Mouse (Mus musculus) kidney, embryonic 14.5 days (tissue): ENCODE results near the gene Smarcb1. TPM values are rescaled to one million over a fixed set of nuclear protein-coding genes. Genes with fewer than 3 reads are reported as not detected.
A peak's percentile ranks its signal among the peaks of the same experiment; 100 is the strongest.
"Not testable (repeated sequence)": the region's sequence is repeated elsewhere in the genome, so short reads cannot be mapped to it uniquely, and the experiment has no call there.

Experiments
- ATAC-seq: fragments of 200-750 bp; cut with Nextera tagmentation; 2 replicates; pipeline ENCODE4 v1.8.0; 2017; ENCODE audit warnings: moderate number of reproducible peaks, mild to moderate bottlenecking, moderate TSS enrichment, moderate library complexity; ENCODE audit not compliant: low FRiP score, low TSS enrichment
- H3K27ac ChIP-seq: fragments of 300-500 bp; sonication (generic); 2 replicates; pipeline ENCODE4 v1.5.1; 2014; ENCODE audit warnings: low read depth, mild to moderate bottlenecking, low read length, moderate library complexity, mixed read lengths
- H3K27me3 ChIP-seq: fragments of 300-500 bp; sonication (generic); 2 replicates; pipeline ENCODE4 v1.6.1; 2014; ENCODE audit warnings: mild to moderate bottlenecking, low read length; ENCODE audit not compliant: control insufficient read depth, insufficient read depth
- H3K36me3 ChIP-seq: fragments of 300-500 bp; sonication (generic); 2 replicates; pipeline ENCODE4 v1.6.1; 2014; ENCODE audit warnings: low read length, mixed read lengths; ENCODE audit not compliant: control insufficient read depth, insufficient read depth
- H3K4me1 ChIP-seq: fragments of 300-500 bp; sonication (generic); 2 replicates; pipeline ENCODE4 v1.6.1; 2014; ENCODE audit warnings: low read length, mixed read lengths; ENCODE audit not compliant: control insufficient read depth, insufficient read depth
- H3K4me2 ChIP-seq: fragments of 300-500 bp; sonication (generic); replicated peaks from 2 replicates; pipeline ENCODE4 v1.6.1; 2014; ENCODE audit warnings: low read depth, mild to moderate bottlenecking, low read length
- H3K4me3 ChIP-seq: fragments of 300-500 bp; sonication (generic); 2 replicates; pipeline ENCODE4 v1.5.1; 2014; ENCODE audit warnings: mild to moderate bottlenecking, low read length
- H3K9ac ChIP-seq: fragments of 300-500 bp; sonication (generic); 2 replicates; pipeline ENCODE4 v1.6.1; 2014; ENCODE audit warnings: low read depth, mild to moderate bottlenecking, low read length, moderate library complexity
- H3K9me3 ChIP-seq: fragments of 300-500 bp; sonication (generic); 2 replicates; pipeline ENCODE4 v1.6.1; 2016; ENCODE audit warnings: low read length; ENCODE audit not compliant: control insufficient read depth
- WGBS: fragments of 180-500 bp; shearing (Covaris S2); extraction: QIAGEN DNeasy Blood & Tissue Kit; methylation state at CpG from one replicate; pipeline ENCODE4 v1.1.7; 2014; 5-methylcytosine and 5-hydroxymethylcytosine counted together
- polyA plus RNA-seq: library from polyadenylated mRNA; unstranded; fragments of >200 nt; fragmentation: Nextera tagmentation; extraction: Ambion mirVana; gene quantifications from 2 replicates; pipeline ENCODE4 v1.2.1, GENCODE M21; 2014

Gene Smarcb1
- polyA plus RNA-seq, 1 experiment from 2014 or later, result 238 TPM

DNA sequence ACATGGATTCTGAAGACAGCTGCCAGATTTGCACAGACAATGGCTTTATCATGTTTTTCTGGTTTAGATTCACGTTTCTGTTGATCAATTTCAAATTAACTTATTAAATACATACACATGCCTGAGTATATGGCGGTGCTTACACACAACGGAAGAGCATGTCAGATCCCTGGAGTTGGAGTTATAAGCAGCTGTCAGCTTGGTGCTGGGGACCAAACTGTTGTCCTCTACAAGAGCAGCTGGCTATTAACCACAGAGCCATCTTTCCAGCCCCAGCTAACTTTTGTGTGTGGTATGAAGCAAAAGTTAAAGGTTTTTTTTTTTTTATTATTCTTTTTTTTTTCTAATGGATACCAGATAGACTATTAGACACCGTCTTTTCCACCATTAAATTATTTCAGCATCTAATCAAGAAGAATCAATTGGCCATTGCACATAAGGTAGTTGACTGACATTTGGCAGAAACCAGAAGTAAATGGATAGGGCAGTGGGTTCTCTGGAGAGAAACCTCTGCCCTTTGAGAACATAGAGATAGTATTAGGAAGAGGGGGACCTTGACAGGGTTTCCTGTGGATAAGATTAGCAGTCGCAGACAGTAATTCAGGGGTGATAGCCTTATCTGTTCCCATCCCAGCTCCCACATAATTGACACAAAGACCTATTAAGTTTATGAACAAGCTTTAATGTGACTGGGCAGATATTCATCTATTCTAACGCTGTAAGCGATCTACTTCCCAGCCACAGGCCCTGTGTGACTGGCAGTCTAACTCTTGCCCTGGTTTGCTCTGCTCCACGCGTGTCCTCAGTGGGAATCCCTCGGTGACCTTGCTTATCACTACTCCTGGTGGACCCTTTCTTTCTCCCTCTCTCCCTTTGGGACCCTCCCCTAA, 49.1 kb downstream of the Smarcb1 start:
- peak overlapping the region; percentile 30 for H3K4me3 ChIP-seq
- H3K36me3 ChIP-seq, result no peaks in the 10 kb centered on the region
- H3K4me1 ChIP-seq, result peaks cover 9% of the 10 kb centered on the region
- no peaks in the 10 kb centered on the region for H3K27me3 ChIP-seq
- no peak overlapping the region for H3K27ac ChIP-seq
- H3K9ac ChIP-seq, result peak overlapping the region; percentile 50; the same call in 1 of the 2 replicates
- no peaks in the 10 kb centered on the region for H3K9me3 ChIP-seq
- 38% methylated on average over 10 of the region's 10 CpGs for WGBS
- peak; percentile 16; the same call in 1 of the 2 replicates for ATAC-seq
- H3K4me2 ChIP-seq, result peak overlapping the region; percentile 65

DNA sequence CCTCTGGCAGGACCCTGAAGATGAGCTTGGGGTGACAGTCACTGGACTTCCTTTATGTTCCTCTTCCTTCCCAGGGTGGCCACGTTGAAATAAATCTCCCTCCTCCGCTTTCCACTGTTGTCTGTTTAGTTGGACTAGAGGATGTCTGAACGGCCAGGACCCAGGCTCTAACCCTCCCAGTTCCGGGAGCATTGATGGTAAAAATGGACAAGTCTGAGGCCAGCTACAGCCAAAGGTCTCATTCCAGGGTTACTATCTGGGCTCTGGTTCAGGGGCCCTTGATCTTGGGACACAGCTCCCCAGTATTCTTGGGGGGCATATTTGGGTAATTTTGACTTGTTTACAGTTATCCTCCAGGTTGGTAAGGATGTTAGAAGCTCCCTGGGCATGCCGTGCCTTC, 59.8 kb downstream of the Smarcb1 start:
- Histone ChIP-seq H3K4me2 (no peak overlapping the region), H3K27me3 (no peaks in the 10 kb centered on the region), H3K27ac (no peak overlapping the region), H3K9ac (no peak overlapping the region), H3K4me1 (peaks cover 18% of the 10 kb centered on the region; the same call in 1 of the 2 replicates), H3K4me3 (no peak overlapping the region), H3K9me3 (no peaks in the 10 kb centered on the region; the same call in 1 of the 2 replicates), H3K36me3 (peaks cover 19% of the 10 kb centered on the region; the same call in 1 of the 2 replicates)
- no peak for ATAC-seq
- 89% methylated on average over 5 of the region's 5 CpGs for WGBS

DNA sequence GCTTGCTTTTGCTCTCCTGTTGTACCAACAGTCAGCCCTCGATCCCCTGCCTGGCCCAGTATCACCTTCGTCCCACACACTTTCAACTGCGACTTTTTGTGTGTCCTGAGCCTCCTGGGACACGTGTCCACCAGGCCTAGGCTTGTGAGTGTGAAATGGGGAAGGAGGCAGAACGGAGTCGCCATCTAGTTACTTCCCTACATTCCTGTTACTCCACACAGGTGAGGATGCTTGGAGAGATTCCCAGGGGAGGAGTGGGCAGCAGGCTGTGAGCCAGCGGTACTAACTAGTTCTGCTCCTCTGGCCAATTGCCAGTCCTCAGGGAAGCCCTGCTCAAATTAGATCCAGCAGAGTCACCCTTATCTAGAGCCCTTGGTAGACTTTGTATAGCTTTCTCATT, 60.7 kb downstream of the Smarcb1 start:
- Histone ChIP-seq H3K36me3 (peaks cover 19% of the 10 kb centered on the region; the same call in 1 of the 2 replicates), H3K27me3 (no peaks in the 10 kb centered on the region), H3K4me1 (peaks cover 18% of the 10 kb centered on the region; the same call in 1 of the 2 replicates), H3K27ac (peak overlapping the region; percentile 62; the same call in 1 of the 2 replicates), H3K9me3 (no peaks in the 10 kb centered on the region; the same call in 1 of the 2 replicates), H3K4me2 (no peak overlapping the region), H3K4me3 (peak overlapping the region; percentile 74; the same call in 1 of the 2 replicates), H3K9ac (no peak overlapping the region; the same call in 1 of the 2 replicates)
- no peak for ATAC-seq
- 50% methylated on average over 7 of the region's 7 CpGs for WGBS

DNA sequence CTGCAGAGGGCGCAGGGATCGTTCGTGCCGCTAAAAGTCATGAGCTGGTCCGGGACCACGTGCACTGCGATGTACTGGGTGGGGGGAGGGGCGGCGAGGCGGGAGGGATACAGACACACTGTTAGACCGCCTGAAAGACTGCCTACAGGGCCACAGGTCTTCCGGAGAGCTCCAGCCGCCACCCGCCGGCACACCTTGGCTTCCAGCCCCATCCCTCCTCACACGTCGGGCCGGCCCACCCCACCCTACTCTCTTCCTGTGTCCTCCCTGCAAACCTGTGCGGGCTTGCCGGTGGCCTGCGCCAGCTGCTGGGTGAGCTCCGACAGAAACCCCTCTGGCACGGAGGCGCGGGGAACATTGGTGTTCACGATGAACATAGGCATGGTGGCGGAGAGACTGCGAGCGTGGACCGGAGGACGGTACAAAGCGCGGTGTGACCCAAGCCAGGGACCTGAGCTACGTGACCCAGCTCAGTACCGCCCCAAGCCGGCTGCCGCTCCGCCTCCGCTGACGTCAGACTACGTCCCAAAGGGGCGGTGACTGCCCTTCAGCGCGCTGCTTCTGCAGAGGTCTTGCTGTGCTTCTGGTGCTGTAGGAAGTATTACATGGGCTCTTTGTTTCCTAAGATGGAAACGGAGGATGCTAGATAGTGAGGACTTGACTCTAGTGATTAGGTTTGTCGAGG, 61.5 kb downstream of the Smarcb1 start, which contains the start of gene Mif:
Mif (minus strand) TSS at position 455 of the 685 bp plus-strand sequence.
- WGBS, result under 1% methylated on average over 40 of the region's 46 CpGs

DNA sequence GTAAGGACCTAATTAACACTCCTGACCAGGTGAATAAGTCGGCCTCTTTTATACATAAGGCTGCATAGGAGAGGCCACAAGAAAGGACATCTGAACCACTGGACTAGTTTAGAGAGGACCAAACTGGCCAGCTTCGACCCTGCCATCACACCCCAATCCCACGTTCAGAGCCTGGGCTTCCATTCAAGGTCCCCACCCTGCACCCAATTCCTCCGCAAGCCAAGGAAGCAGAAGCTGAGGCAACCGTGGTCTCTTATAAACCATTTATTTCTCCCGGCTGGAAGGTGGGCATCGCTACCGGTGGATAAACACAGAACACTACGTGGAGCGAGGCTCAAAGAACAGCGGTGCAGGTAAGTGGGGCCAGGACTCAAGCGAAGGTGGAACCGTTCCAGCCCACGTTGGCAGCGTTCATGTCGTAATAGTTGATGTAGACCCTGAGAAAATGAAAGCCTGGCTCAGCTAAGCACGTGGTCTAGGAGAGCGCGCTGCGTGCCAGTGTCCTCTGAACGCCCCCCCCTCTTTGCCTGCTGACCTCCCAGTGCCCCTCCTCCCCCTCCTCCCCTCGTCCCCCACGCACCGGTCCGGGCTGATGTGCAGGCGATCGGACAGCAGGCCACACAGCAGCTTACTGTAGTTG, 62.2 kb downstream of the Smarcb1 start:
- Histone ChIP-seq H3K9me3 (no peaks in the 10 kb centered on the region; the same call in 1 of the 2 replicates), H3K36me3 (peaks cover 19% of the 10 kb centered on the region; the same call in 1 of the 2 replicates), H3K4me3 (peak overlapping the region; percentile 74), H3K4me1 (peaks cover 18% of the 10 kb centered on the region; the same call in 1 of the 2 replicates), H3K9ac (peak overlapping the region; percentile 92), H3K27me3 (no peaks in the 10 kb centered on the region), H3K4me2 (peak overlapping the region; percentile 57), H3K27ac (peak overlapping the region; percentile 94)
- ATAC-seq, result peak; percentile 63
- 2% methylated on average over 27 of the region's 27 CpGs for WGBS

More for the DNA sequence above, 61.5 kb downstream of the Smarcb1 start, which contains the start of gene Mif:
- H3K9ac ChIP-seq, result peak within 1 kb of the TSS; percentile 92
- not testable (repeated sequence) for H3K27me3 ChIP-seq, H3K9me3 ChIP-seq
- H3K36me3 ChIP-seq, result peaks cover 19% of the 10 kb centered on the region; the same call in 1 of the 2 replicates
- H3K4me3 ChIP-seq, result peak within 1 kb of the TSS; percentile 74
- peak within 1 kb of the TSS; percentile 57 for H3K4me2 ChIP-seq
- H3K27ac ChIP-seq, result peak within 1 kb of the TSS; percentile 94
- peaks cover 18% of the 10 kb centered on the region; the same call in 1 of the 2 replicates for H3K4me1 ChIP-seq
- ATAC-seq, result peak; percentile 96

DNA sequence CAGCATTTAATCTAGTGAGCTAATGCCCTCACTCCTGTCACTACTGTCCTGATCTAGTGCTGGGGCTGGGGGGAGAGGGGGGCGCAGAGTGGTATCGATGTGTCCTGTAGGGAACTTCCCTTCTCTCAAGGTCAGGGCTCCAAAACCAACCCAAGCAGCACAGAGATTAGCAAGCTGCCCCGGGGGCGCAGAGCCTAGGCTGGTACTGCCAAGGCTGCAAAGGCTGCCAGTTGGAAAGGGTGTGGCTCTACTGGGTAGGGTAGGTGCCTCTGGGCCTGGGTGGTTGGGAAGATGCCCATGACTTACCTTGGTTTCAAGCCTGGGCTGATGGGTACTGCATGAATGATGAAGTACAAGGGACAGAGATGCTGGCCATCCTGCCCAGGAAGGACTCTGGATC, 63.8 kb downstream of the Smarcb1 start:
- Histone ChIP-seq H3K4me3 (no peak overlapping the region), H3K4me2 (no peak overlapping the region), H3K36me3 (peaks cover 19% of the 10 kb centered on the region; the same call in 1 of the 2 replicates), H3K4me1 (peaks cover 18% of the 10 kb centered on the region; the same call in 1 of the 2 replicates), H3K9me3 (no peaks in the 10 kb centered on the region; the same call in 1 of the 2 replicates), H3K27ac (no peak overlapping the region), H3K9ac (no peak overlapping the region), H3K27me3 (no peaks in the 10 kb centered on the region)
- WGBS, result 91% methylated on average over 4 of the region's 4 CpGs
- no peak for ATAC-seq

DNA sequence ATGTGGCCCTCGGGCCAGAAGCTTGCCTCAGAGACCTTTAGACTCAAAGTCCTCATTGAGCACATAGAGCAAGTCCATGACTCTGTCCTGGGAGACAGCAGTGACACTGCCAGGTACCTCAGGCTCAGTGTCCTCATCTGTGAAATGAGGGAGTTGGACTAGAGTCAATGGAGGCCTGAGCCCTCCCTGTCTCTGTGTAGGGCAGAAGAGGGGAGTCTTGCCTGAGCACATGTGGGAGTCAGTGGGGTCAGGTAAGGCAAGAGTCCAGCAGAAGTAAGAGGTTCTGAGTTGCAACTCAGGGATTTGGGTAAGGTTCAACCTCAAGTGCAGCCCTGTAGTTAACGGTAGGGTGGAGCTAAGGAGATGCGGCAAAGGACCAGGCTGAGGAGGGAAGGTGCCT, 64.4 kb downstream of the Smarcb1 start:
- peaks cover 18% of the 10 kb centered on the region; the same call in 1 of the 2 replicates for H3K4me1 ChIP-seq
- no peak for ATAC-seq
- no peak overlapping the region for H3K9ac ChIP-seq
- H3K9me3 ChIP-seq, result no peaks in the 10 kb centered on the region; the same call in 1 of the 2 replicates
- peaks cover 19% of the 10 kb centered on the region; the same call in 1 of the 2 replicates for H3K36me3 ChIP-seq
- 82% methylated on average over 3 of the region's 3 CpGs for WGBS
- no peak overlapping the region for H3K27ac ChIP-seq
- no peak overlapping the region for H3K4me3 ChIP-seq
- H3K27me3 ChIP-seq, result no peaks in the 10 kb centered on the region
- no peak overlapping the region for H3K4me2 ChIP-seq

DNA sequence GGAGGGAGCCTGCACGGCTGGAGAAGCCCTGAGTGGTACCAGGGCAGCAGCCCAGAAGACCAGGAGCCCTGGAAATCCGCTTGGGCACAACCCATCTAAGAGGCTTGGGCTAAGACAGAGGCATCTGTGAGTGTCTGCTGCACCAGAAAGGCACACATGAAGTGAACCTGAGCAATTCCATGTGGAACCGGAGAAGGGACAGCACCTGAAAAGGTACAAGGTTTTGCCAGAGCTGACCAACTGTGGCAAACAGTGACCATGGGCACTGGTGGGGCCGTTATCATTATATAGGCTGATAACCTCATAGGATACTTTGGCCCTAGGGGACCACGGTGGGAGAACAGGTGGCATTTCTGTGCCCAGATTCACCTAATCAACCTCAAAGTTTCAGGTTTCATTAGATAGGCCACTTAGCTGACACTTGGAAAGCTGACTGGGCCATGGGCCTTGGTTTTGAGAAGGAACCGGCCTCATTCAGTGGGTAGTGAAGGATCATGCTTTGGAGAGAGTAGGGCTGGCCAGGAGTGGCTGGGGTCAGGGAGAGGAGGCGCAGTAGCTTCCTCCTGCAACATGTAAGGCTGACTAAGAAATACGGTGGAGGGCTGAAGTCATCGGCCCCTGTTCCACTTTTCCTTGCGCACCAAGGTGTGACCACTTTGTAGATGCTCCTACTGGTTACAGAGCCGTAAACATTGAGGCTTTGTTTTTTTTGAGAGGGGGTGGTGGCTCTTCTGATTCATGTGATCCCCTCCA, 65.1 kb downstream of the Smarcb1 start:
- H3K4me2 ChIP-seq, result no peak overlapping the region
- H3K4me3 ChIP-seq, result no peak overlapping the region
- H3K9me3 ChIP-seq, result no peaks in the 10 kb centered on the region
- no peak for ATAC-seq
- no peaks in the 10 kb centered on the region for H3K27me3 ChIP-seq
- 63% methylated on average over 11 of the region's 11 CpGs for WGBS
- H3K4me1 ChIP-seq, result peaks cover 18% of the 10 kb centered on the region; the same call in 1 of the 2 replicates
- H3K9ac ChIP-seq, result no peak overlapping the region
- H3K27ac ChIP-seq, result no peak overlapping the region
- H3K36me3 ChIP-seq, result peaks cover 19% of the 10 kb centered on the region; the same call in 1 of the 2 replicates
